Mouse (Mus musculus) heart, postnatal 0 days (tissue): ENCODE measurements around the gene St14. TPM values are rescaled to one million over a fixed set of nuclear protein-coding genes. Genes with fewer than 3 reads are reported as not detected.
A peak's percentile ranks its signal among the peaks of the same experiment; 100 is the strongest.

Experiments
- ATAC-seq: fragments of 200-750 bp; cut with Nextera tagmentation; 2 replicates; pipeline ENCODE4 v1.8.0; 2017; ENCODE audit warnings: low read depth, moderate number of reproducible peaks, moderate library complexity; ENCODE audit not compliant: insufficient read depth
- DNase-seq: peaks from one replicate; pipeline ENCODE4 v3.0.0-alpha.2; 2016; ENCODE audit warnings: low spot score
- H3K27ac ChIP-seq: fragments of 300-500 bp; sonication (generic); 2 replicates; pipeline ENCODE4 v1.5.1; 2014; ENCODE audit warnings: low read depth, mild to moderate bottlenecking
- H3K27me3 ChIP-seq: fragments of 300-500 bp; sonication (generic); 2 replicates; pipeline ENCODE4 v1.6.1; 2014; ENCODE audit warnings: low read length, mixed read lengths; ENCODE audit not compliant: control insufficient read depth, insufficient read depth
- H3K36me3 ChIP-seq: fragments of 300-500 bp; sonication (generic); replicated peaks from 2 replicates; pipeline ENCODE4 v1.6.1; 2014; ENCODE audit warnings: low read length, mixed read lengths; ENCODE audit not compliant: control insufficient read depth, insufficient read depth
- H3K4me1 ChIP-seq: fragments of 300-500 bp; sonication (generic); 2 replicates; pipeline ENCODE4 v1.6.1; 2014; ENCODE audit warnings: antibody characterized with exemption; ENCODE audit not compliant: control insufficient read depth, insufficient read depth
- H3K4me2 ChIP-seq: fragments of 300-500 bp; sonication (generic); 2 replicates; pipeline ENCODE4 v1.6.1; 2014; ENCODE audit warnings: low read depth, mild to moderate bottlenecking, low read length, moderate library complexity
- H3K4me3 ChIP-seq: fragments of 300-500 bp; sonication (generic); 2 replicates; pipeline ENCODE4 v1.5.1; 2014; ENCODE audit warnings: low read depth, low read length
- H3K9ac ChIP-seq: fragments of 300-500 bp; sonication (generic); replicated peaks from 2 replicates; pipeline ENCODE4 v1.6.1; 2014; ENCODE audit warnings: low read depth, low read length, mixed read lengths
- H3K9me3 ChIP-seq: fragments of 300-500 bp; sonication (generic); replicated peaks from 2 replicates; pipeline ENCODE4 v1.6.1; 2016; ENCODE audit warnings: low read length; ENCODE audit not compliant: control insufficient read depth
- CTCF ChIP-seq: IDR thresholded peaks from 2 replicates; pipeline ENCODE4 v1.5.1; 2016; ENCODE audit warnings: antibody characterized with exemption, control low read depth, low read depth
- EP300 ChIP-seq: IDR thresholded peaks from 2 replicates; pipeline ENCODE4 v1.6.1; 2016; ENCODE audit warnings: antibody characterized with exemption, low read depth
- WGBS: fragments of 180-500 bp; shearing (Covaris S2); extraction: QIAGEN DNeasy Blood & Tissue Kit; methylation state at CpG from one replicate; pipeline ENCODE4 v1.1.7; 2014; 5-methylcytosine and 5-hydroxymethylcytosine counted together
- polyA plus RNA-seq: library from polyadenylated mRNA; unstranded; fragments of >200 nt; fragmentation: Nextera tagmentation; extraction: Ambion mirVana; gene quantifications from 2 replicates; pipeline ENCODE4 v1.2.1, GENCODE M21; 2015
- total RNA-seq: library from RNA; depleted of rRNA; stranded (reverse); fragments of >200 nt; gene quantifications from 2 replicates; pipeline ENCODE4 v1.2.3, GENCODE M21; 2014; ENCODE audit warnings: low replicate concordance

St14 gene
- total and polyA plus RNA-seq, 2 experiments from 2014 or later, result 0.23 to 3.3 TPM

- WGBS, result 87% methylated on average over 11 of the region's 11 CpGs
- H3K9ac ChIP-seq, result no peak overlapping the region
These were observed 14.6 kb downstream of the St14 start for GRCm38 (mm10) chr9:31117088-31117487.

GRCm38 (mm10) chr9:31115586-31115985 lies 16.1 kb downstream of the St14 start:
- Histone ChIP-seq H3K4me3 (no peak overlapping the region), H3K9me3 (no peaks in the 10 kb centered on the region), H3K4me1 (peaks cover 19% of the 10 kb centered on the region), H3K4me2 (no peak overlapping the region), H3K27ac (no peak overlapping the region), H3K9ac (no peak overlapping the region), H3K36me3 (no peaks in the 10 kb centered on the region), H3K27me3 (no peaks in the 10 kb centered on the region)
- ATAC-seq, result no peak
- DNase-seq, result no peak
- TF ChIP-seq CTCF (no peak), EP300 (no peak)

More at GRCm38 (mm10) chr9:31117088-31117487, 14.6 kb downstream of the St14 start:
- no peaks in the 10 kb centered on the region for H3K27me3 ChIP-seq
- ATAC-seq (no peak), DNase-seq (no peak)
- no peak for TF ChIP-seq EP300
- TF ChIP-seq CTCF, result no peak
- H3K4me2 ChIP-seq, result no peak overlapping the region
- H3K36me3 ChIP-seq, result no peaks in the 10 kb centered on the region
- no peaks in the 10 kb centered on the region for H3K9me3 ChIP-seq
- H3K4me3 ChIP-seq, result no peak overlapping the region
- peaks cover 19% of the 10 kb centered on the region for H3K4me1 ChIP-seq
- no peak overlapping the region for H3K27ac ChIP-seq

- no peaks in the 10 kb centered on the region for H3K27me3 ChIP-seq
- 75% methylated on average over 7 of the region's 8 CpGs for WGBS
- TF ChIP-seq CTCF (no peak), EP300 (no peak)
- no peak for ATAC-seq
- DNase-seq, result no peak
- H3K36me3 ChIP-seq, result no peaks in the 10 kb centered on the region
- H3K4me1 ChIP-seq, result no peaks in the 10 kb centered on the region
- no peaks in the 10 kb centered on the region for H3K9me3 ChIP-seq
- no peak overlapping the region for H3K9ac ChIP-seq
- no peak overlapping the region for H3K4me2 ChIP-seq
- H3K27ac ChIP-seq, result no peak overlapping the region
- no peak overlapping the region for H3K4me3 ChIP-seq
These were observed 23.2 kb downstream of the St14 start for GRCm38 (mm10) chr9:31108464-31108863.

GRCm38 (mm10) chr9:31098118-31098517 lies 33.5 kb downstream of the St14 start:
- H3K4me3 ChIP-seq, result no peak overlapping the region
- H3K36me3 ChIP-seq, result no peaks in the 10 kb centered on the region
- peaks cover 13% of the 10 kb centered on the region; the same call in 1 of the 2 replicates for H3K4me1 ChIP-seq
- TF ChIP-seq CTCF (no peak), EP300 (no peak)
- H3K9me3 ChIP-seq, result no peaks in the 10 kb centered on the region
- no peaks in the 10 kb centered on the region for H3K27me3 ChIP-seq
- no peak overlapping the region for H3K27ac ChIP-seq
- ATAC-seq, result no peak
- 74% methylated on average over 6 of the region's 6 CpGs for WGBS
- DNase-seq, result no peak
- H3K9ac ChIP-seq, result no peak overlapping the region
- no peak overlapping the region for H3K4me2 ChIP-seq

GRCm38 (mm10) chr9:31097088-31098082 lies 34.3 kb downstream of the St14 start:
- DNase-seq (no peak), ATAC-seq (peak; percentile 55)
- no peaks in the 10 kb centered on the region for H3K36me3 ChIP-seq
- 0 out of 2 replicates have a peak overlapping the region, but pooled peaks have one; percentile 20 for H3K9ac ChIP-seq
- no peak overlapping the region for H3K27ac ChIP-seq
- H3K4me1 ChIP-seq, result peaks cover 13% of the 10 kb centered on the region; the same call in 1 of the 2 replicates
- no peak overlapping the region for H3K4me3 ChIP-seq
- no peak for TF ChIP-seq EP300
- no peak for TF ChIP-seq CTCF
- no peaks in the 10 kb centered on the region for H3K9me3 ChIP-seq
- 36% methylated on average over 20 of the region's 20 CpGs for WGBS
- no peaks in the 10 kb centered on the region for H3K27me3 ChIP-seq
- H3K4me2 ChIP-seq, result peak overlapping the region; percentile 43
